Mouse (Mus musculus) liver, adult 2 months (tissue): Measurements from ENCODE around the gene Pik3r6. TPM values are rescaled to one million over a fixed set of nuclear protein-coding genes. Genes with fewer than 3 reads are reported as not detected.

ENCODE experiments used
- DNase-seq: peaks from one replicate; pipeline ENCODE4 v3.0.0-alpha.2; 2011; ENCODE audit warnings: low read depth, low spot score; ENCODE audit errors: extremely low read depth
- H3K27ac ChIP-seq: fragments of 200-500 bp; replicated peaks from 2 replicates; pipeline ENCODE4 v1.5.1; 2012; ENCODE audit warnings: low read depth, mild to moderate bottlenecking, control low read depth, inconsistent platforms, low read length; ENCODE audit not compliant: insufficient read depth
- H3K27me3 ChIP-seq: fragments of 200-500 bp; 2 replicates; pipeline ENCODE4 v1.6.1; 2012; ENCODE audit warnings: mild to moderate bottlenecking, moderate library complexity, low read length, inconsistent platforms; ENCODE audit not compliant: control insufficient read depth, insufficient read depth
- H3K36me3 ChIP-seq: fragments of 200-500 bp; 2 replicates; pipeline ENCODE4 v1.6.1; 2012; ENCODE audit warnings: low read length, inconsistent platforms; ENCODE audit not compliant: control insufficient read depth, insufficient read depth
- H3K4me1 ChIP-seq: fragments of 200-500 bp; 2 replicates; pipeline ENCODE4 v1.6.1; 2011; ENCODE audit warnings: low read length; ENCODE audit not compliant: control insufficient read depth, insufficient read depth
- H3K4me3 ChIP-seq: fragments of 200-500 bp; 2 replicates; pipeline ENCODE4 v1.5.1; 2011; ENCODE audit warnings: low read depth, mild to moderate bottlenecking, control low read depth, low read length, moderate library complexity; ENCODE audit not compliant: insufficient read depth
- H3K79me2 ChIP-seq: fragments of 200-500 bp; 2 replicates; pipeline ENCODE4 v1.6.1; 2012; ENCODE audit warnings: inconsistent platforms, mild to moderate bottlenecking, low read length, moderate library complexity; ENCODE audit not compliant: control insufficient read depth, insufficient read depth
- H3K9ac ChIP-seq: fragments of 200-500 bp; 2 replicates; pipeline ENCODE4 v1.6.1; 2012; ENCODE audit warnings: low read depth, mild to moderate bottlenecking, control low read depth, inconsistent platforms, low read length
- CTCF ChIP-seq: fragments of 200-500 bp; IDR thresholded peaks from 2 replicates; pipeline ENCODE4 v1.5.1; 2011; ENCODE audit warnings: low read depth, low read length, control low read depth
- POLR2A ChIP-seq: fragments of 200-500 bp; IDR thresholded peaks from 2 replicates; pipeline ENCODE4 v1.6.1; 2011; ENCODE audit warnings: low read length, control low read depth; ENCODE audit not compliant: insufficient read depth; ENCODE audit errors: extremely low read depth
- WGBS: fragments of 180-500 bp; shearing (Covaris S2); methylation state at CpG from one replicate; pipeline ENCODE4 v1.1.7; 2018; 5-methylcytosine and 5-hydroxymethylcytosine counted together
- polyA plus RNA-seq: library from polyadenylated mRNA; depleted of rRNA; stranded (reverse); fragments of >200 nt; gene quantifications from 2 replicates; pipeline ENCODE4 v1.2.3, GENCODE M21; 2012
- total RNA-seq: library from RNA; depleted of rRNA; stranded (reverse); fragments of >200 nt; gene quantifications from 2 replicates; pipeline ENCODE4 v1.2.3, GENCODE M21; 2014

The Pik3r6 gene
- total and polyA plus RNA-seq, 2 experiments = 0.73 to 0.74 TPM

DNA sequence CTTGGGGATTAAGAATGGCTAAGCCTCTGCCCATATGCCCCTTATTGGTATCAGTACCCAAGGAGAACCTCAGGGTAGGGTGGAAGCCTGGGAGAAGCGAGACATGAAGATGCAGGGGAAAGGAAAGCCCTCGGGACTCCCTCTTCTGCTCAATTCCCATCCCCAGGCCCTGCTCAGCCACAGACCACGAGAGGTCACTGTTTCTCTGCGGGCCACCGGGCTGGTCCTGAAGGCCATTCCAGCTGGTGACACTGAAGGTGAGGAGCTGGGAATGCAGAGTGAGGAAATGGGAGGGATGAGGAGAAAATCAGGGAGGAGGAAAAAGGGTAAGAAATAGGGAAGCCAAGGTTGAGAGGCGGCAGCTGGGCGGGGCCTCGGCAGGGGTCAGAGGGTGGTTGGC is 41.7 kb downstream of the Pik3r6 start:
- H3K27me3 ChIP-seq = no peaks in the 10 kb centered on the region
- 32% methylated on average over 8 of the region's 8 CpGs for WGBS
- no peak overlapping the region for H3K9ac ChIP-seq
- TF ChIP-seq POLR2A = no peak
- peak; percentile 56 for TF ChIP-seq CTCF
- no peak overlapping the region for H3K27ac ChIP-seq
- no peaks in the 10 kb centered on the region for H3K79me2 ChIP-seq
- H3K4me3 ChIP-seq = no peak overlapping the region
- no peak for DNase-seq
- H3K4me1 ChIP-seq = peaks cover 2% of the 10 kb centered on the region; the same call in 1 of the 2 replicates
- no peaks in the 10 kb centered on the region for H3K36me3 ChIP-seq

- TF ChIP-seq POLR2A = no peak
- TF ChIP-seq CTCF = no peak
- DNase-seq = no peak
Observed at GRCm38 (mm10) chr11:68545172-68545571, 42.4 kb downstream of the Pik3r6 start.

GRCm38 (mm10) chr11:68545682-68546222 is 42.9 kb downstream of the Pik3r6 start:
- Histone ChIP-seq H3K4me1 (peaks cover 2% of the 10 kb centered on the region; the same call in 1 of the 2 replicates), H3K4me3 (no peak overlapping the region), H3K27ac (no peak overlapping the region), H3K79me2 (no peaks in the 10 kb centered on the region), H3K27me3 (no peaks in the 10 kb centered on the region), H3K9ac (no peak overlapping the region), H3K36me3 (no peaks in the 10 kb centered on the region)
- no peak for TF ChIP-seq CTCF
- TF ChIP-seq POLR2A = no peak
- DNase-seq = no peak
- WGBS = 87% methylated on average over 8 of the region's 8 CpGs

More at GRCm38 (mm10) chr11:68545172-68545571, 42.4 kb downstream of the Pik3r6 start:
- no peak overlapping the region for H3K9ac ChIP-seq
- no peak overlapping the region for H3K27ac ChIP-seq
- 64% methylated on average over 7 of the region's 7 CpGs for WGBS
- peaks cover 2% of the 10 kb centered on the region; the same call in 1 of the 2 replicates for H3K4me1 ChIP-seq
- H3K79me2 ChIP-seq = no peaks in the 10 kb centered on the region
- H3K27me3 ChIP-seq = no peaks in the 10 kb centered on the region
- no peak overlapping the region for H3K4me3 ChIP-seq
- no peaks in the 10 kb centered on the region for H3K36me3 ChIP-seq

GRCm38 (mm10) chr11:68547484-68547883 is 44.7 kb downstream of the Pik3r6 start:
- Histone ChIP-seq H3K79me2 (no peaks in the 10 kb centered on the region), H3K27ac (no peak overlapping the region), H3K36me3 (no peaks in the 10 kb centered on the region), H3K4me3 (no peak overlapping the region), H3K9ac (no peak overlapping the region), H3K4me1 (peaks cover 2% of the 10 kb centered on the region; the same call in 1 of the 2 replicates), H3K27me3 (no peaks in the 10 kb centered on the region)
- DNase-seq = no peak
- 49% methylated on average over 2 of the region's 2 CpGs for WGBS
- no peak for TF ChIP-seq CTCF
- no peak for TF ChIP-seq POLR2A

DNA sequence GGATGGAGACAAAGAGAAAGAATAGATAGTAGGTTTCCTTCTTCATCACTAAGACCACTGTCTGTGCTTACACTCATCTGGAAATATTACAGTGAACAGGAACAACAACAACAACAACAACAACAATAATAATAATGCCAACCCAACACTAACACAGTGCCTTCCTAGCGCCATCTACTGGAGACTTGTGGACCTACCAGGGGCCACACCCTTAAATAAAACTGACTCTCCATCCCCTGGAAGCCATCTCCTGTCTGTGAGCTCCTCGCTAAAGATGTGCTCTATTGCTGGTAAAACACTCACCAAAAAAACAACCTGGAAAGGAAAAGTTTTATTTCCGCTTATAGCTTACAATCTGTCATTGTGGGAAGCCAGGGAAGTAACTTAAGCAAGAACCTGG is 46.8 kb downstream of the Pik3r6 start:
- Histone ChIP-seq H3K27ac (no peak overlapping the region), H3K4me3 (no peak overlapping the region), H3K9ac (no peak overlapping the region), H3K27me3 (no peaks in the 10 kb centered on the region), H3K4me1 (peaks cover 2% of the 10 kb centered on the region; the same call in 1 of the 2 replicates), H3K79me2 (no peaks in the 10 kb centered on the region), H3K36me3 (no peaks in the 10 kb centered on the region)
- TF ChIP-seq CTCF = peak; percentile 38
- TF ChIP-seq POLR2A = no peak
- WGBS = 67% methylated on average over 3 of the region's 3 CpGs
- DNase-seq = no peak

GRCm38 (mm10) chr11:68550358-68550757 is 47.5 kb downstream of the Pik3r6 start:
- no peak for DNase-seq
- peaks cover 2% of the 10 kb centered on the region; the same call in 1 of the 2 replicates for H3K4me1 ChIP-seq
- no peaks in the 10 kb centered on the region for H3K79me2 ChIP-seq
- H3K9ac ChIP-seq = no peak overlapping the region
- TF ChIP-seq CTCF (no peak), POLR2A (no peak)
- no peak overlapping the region for H3K4me3 ChIP-seq
- 51% methylated on average over 4 of the region's 4 CpGs for whole genome bisulfite sequencing
- no peaks in the 10 kb centered on the region for H3K27me3 ChIP-seq
- no peaks in the 10 kb centered on the region for H3K36me3 ChIP-seq
- H3K27ac ChIP-seq = no peak overlapping the region
